Mouse (Mus musculus): ENCODE results near the gene Slc25a54.

DNA sequence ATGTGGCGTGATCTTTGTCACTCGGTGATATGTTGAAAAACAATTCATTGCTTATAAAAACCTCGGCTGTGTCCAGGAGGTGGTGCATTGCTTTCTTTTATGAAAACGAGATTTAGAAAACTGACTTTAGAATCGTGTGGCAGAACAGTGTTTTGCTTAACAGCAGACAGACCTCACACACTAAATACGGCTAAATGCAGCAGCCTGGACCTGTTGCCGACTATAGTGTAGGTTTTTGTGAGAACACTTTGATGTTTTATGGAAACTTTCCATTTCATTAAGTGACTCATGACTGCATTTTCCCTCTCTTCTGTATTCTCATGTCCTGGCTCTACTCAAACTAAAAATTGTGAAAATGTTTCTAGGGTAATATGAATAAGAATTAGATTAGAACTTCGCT, 20.4 kb upstream of the Slc25a54 start:
- TF ChIP-seq CTCF (IDR thresholded peaks at IDR 0.05; ENCODE audit: low read depth, low read length): no peak
- TF ChIP-seq POLR2A (IDR thresholded peaks at IDR 0.05; ENCODE audit: borderline replicate concordance, low read depth, low read length): no peak

Measured in bone marrow macrophage, adult 2 months (primary cell).